Mouse (Mus musculus) B cell, adult 67 days (primary cell): ENCODE measurements around the gene 2210016L21Rik. TPM values are rescaled to one million over a fixed set of nuclear protein-coding genes. Genes with fewer than 3 reads are reported as not detected.

ENCODE experiments used
- total RNA-seq, 2 experiments: library from RNA; stranded (reverse); gene quantifications; 4 replicates each; pipeline ENCODE4 v1.2.4; 2023

2210016L21Rik gene
- total RNA-seq = 10 to 100 TPM; 36.0 to 48.3 TPM

DNA sequence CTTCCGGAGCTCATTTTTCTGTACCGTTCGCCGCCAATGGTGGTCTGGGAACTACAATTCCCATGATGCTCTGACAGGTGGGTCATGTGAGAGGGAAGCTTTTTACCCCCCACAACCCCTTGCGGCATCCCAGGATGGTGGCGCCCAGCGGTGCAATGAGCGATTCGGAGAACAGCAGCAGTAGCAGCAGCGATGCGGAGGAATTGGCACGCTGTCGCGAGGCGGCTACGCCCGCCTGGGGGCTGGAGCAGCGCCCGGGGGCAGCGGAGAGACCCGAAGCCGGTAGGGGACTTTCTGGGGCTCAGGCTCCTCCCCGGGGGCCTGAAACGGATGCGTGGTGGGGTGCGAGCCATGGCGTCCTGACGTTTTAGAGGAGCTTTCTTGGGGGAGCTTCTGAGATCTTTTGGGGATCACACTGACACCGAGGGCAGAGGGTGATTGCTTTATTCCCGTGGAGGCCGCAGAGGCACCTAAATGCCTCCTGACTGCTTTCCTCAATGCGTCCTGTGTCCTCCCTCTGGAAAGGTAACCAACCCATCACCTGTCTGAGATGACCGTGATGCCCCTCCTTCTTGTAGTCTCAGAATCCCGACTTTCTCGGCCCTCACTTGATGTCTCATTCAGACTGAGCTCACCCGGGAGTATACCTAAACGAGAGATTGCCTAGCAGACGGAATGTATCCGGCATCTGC lies at the start of gene 2210016L21Rik:
2210016L21Rik (plus strand) TSS at position 85 of the 692 bp plus-strand sequence.

GRCm38 (mm10) chr5:114896688-114897373 lies 45.1 kb upstream of the 2210016L21Rik start, which contains the start of gene Oasl2:
TSS of gene Oasl2 (plus strand) at chr5:114896936.

GRCm38 (mm10) chr5:114922998-114923473 lies 18.9 kb upstream of the 2210016L21Rik start, which contains the start of gene Oasl1:
TSS of gene Oasl1 (plus strand) at chr5:114923240.

GRCm38 (mm10) chr5:114970824-114971227 lies 28.9 kb downstream of the 2210016L21Rik start, which contains the start of gene Hnf1a:
TSS of gene Hnf1a (minus strand) at chr5:114971094.

Other genes starting within 250 kb of the 2210016L21Rik start
- 10 to 100 TPM; 23.1 to 24.2 TPM for gene Tchp, start 234.4 kb upstream of the 2210016L21Rik start, total RNA-seq
- gene Ankrd13a, start 167.5 kb upstream of the 2210016L21Rik start, total RNA-seq = 100 to 1,000 TPM; 188 to 200 TPM
- 100 to 1,000 TPM; 192 to 217 TPM for gene Git2, start 166.6 kb upstream of the 2210016L21Rik start, total RNA-seq
- 10 to 100 TPM; 46.4 to 51.5 TPM for gene 1500011B03Rik, start 118.7 kb upstream of the 2210016L21Rik start, total RNA-seq
- under 1 TPM in 1 of 2 experiments, not detected in 1; 0.26 TPM for gene 4930519G04Rik, start 88.5 kb upstream of the 2210016L21Rik start, total RNA-seq
- not detected for gene Gm9936, start 83.5 kb upstream of the 2210016L21Rik start, total RNA-seq
- gene Oasl2, start 45.2 kb upstream of the 2210016L21Rik start, total RNA-seq = 10 to 100 TPM in 1 of 2 experiments, 1 to 10 TPM in 1; 6.5 to 11.0 TPM
- gene Oasl1, start 18.9 kb upstream of the 2210016L21Rik start, total RNA-seq = 10 to 100 TPM; 17.6 to 26.5 TPM
- not detected for gene Hnf1a, start 28.9 kb downstream of the 2210016L21Rik start, total RNA-seq
- 10 to 100 TPM; 52.6 to 56.1 TPM for gene Sppl3, start 69.0 kb downstream of the 2210016L21Rik start, total RNA-seq
- gene Gm10401, start 156.1 kb downstream of the 2210016L21Rik start, total RNA-seq = not detected
- 10 to 100 TPM; 15.7 to 20.1 TPM for gene Acads, start 177.2 kb downstream of the 2210016L21Rik start, total RNA-seq
- gene Unc119b, start 192.8 kb downstream of the 2210016L21Rik start, total RNA-seq = 10 to 100 TPM; 42.6 to 43.8 TPM
- gene Mlec, start 216.0 kb downstream of the 2210016L21Rik start, total RNA-seq = 10 to 100 TPM; 83.4 to 92.8 TPM